Mouse (Mus musculus) adrenal gland, postnatal 14 days (tissue): Measurements from ENCODE around the gene Nop58. TPM values are rescaled to one million over a fixed set of nuclear protein-coding genes. Genes with fewer than 3 reads are reported as not detected.

ENCODE experiments used
- DNase-seq: peaks from one replicate; pipeline ENCODE4 v3.0.0; 2021; ENCODE audit warnings: mixed read lengths
- total RNA-seq: library from RNA; stranded (reverse); gene quantifications from 2 replicates; pipeline ENCODE4 v1.2.3, GENCODE M21; 2021

Nop58 gene
- total RNA-seq, 1 experiment from 2014 or later = 136 TPM

DNA sequence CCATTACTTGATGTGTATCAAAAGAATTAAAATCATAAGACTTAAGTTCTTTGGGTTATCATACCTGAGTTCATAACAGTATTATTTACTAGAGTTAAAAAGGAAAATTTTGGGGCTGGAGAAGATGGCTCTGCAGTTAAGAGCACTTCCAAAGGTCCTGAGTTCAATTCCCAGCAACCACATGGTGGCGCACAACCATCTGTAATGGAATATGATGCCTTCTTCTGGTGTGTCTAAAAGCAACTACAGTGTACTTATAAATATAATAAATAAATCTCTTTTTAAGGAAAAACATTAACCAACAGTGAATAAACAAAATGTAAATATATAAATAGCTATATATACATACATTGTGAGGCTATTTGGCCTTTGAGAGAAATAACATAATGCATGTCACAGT, 17.0 kb downstream of the Nop58 start:
- DNase-seq = peak; percentile 15

DNA sequence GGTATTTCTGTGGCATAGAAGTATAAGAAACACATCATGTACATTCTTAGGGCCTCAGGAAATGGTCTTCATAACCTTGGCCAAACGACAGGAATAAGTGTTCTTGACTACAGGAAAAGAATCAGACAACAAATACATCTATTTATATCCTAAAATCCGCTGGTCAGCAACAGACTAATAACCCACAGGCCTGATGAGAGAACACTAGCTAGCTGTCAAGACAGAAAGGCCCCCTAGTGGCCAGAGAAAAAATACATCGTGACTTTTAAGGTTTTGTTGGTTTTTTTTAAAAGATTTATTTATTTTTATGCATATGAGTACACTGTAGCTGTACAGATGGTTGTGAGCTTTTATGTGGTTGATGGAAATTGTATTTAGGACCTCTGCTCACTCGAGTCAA, 35.1 kb downstream of the Nop58 start:
- no peak for DNase-seq

DNA sequence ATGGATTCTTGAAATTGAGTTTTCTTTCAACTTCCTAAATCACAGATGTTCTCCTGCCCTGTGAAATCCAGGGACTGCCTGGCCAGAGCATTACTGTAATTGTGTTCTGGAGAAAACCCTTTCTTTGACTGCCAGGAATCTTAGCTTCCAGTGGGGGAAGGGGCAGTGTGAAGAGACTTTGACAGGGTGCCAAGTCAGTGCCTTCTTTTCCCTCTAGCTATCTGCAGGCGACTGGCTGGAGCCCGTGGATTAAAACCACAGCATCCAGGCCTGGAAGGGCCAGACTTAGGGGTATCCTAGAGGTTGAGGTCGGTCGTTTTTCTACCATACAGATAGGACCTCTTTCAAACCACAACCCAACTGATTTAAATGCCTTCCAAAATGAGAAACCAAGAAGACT, 40.9 kb downstream of the Nop58 start:
- DNase-seq = peak; percentile 49

DNA sequence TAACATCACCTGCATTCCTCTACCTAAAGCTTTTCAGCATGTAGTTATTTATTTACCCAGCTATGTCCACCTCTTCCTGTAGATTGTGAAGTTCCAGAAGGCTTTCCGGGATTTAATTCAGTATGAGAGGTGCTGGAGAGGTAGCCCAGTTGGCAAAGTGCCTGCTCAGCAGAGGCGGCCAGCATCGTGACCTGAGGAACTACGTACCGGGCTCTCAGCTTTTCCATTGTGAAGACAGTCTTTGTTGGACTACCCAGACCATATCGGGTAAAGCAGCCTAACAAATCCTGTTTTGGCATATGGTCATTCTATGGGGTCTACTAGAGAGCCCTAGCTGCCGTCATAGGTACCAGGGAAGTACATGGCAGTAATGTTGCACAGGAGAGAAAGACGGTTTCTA, 45.3 kb downstream of the Nop58 start:
- DNase-seq = no peak

DNA sequence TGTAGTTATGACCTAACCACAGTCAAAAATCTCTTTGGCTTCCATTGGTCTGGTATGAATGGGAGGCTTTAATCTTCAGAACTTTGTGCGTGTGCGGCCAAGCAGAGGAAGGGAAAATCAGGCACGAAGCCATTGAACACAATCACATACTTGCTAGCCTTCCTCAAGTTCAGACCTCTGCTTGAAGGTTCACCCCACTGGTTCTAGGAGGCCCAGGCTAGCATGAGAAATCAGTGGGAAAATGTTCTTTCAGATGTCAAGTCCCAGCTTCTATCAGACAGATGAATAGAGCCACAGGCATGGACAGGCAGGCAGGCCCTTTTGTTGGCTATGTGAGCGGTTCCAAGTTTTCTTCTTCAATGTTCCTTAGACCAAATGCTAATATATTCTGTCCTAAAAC, 46.0 kb downstream of the Nop58 start:
- no peak for DNase-seq

DNA sequence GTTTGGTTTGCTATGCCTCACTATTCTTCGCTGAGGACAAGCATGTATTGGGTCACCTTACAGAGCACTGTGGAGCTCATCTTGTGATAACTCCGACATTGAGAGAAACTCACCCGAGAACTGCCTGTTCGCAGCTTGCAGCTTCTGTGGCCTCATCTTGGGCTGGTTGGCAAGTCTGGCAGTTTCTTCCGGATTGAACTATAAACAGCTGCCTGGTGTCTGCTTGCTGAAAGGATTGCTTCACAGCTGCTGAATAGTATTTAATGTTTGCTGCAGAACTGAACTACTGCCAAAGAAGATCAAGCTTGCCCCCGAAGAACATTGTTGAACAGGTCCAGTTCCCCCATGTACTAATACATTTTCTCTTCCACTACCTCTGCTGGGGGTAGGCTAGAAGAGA, 49.3 kb downstream of the Nop58 start:
- DNase-seq = no peak

DNA sequence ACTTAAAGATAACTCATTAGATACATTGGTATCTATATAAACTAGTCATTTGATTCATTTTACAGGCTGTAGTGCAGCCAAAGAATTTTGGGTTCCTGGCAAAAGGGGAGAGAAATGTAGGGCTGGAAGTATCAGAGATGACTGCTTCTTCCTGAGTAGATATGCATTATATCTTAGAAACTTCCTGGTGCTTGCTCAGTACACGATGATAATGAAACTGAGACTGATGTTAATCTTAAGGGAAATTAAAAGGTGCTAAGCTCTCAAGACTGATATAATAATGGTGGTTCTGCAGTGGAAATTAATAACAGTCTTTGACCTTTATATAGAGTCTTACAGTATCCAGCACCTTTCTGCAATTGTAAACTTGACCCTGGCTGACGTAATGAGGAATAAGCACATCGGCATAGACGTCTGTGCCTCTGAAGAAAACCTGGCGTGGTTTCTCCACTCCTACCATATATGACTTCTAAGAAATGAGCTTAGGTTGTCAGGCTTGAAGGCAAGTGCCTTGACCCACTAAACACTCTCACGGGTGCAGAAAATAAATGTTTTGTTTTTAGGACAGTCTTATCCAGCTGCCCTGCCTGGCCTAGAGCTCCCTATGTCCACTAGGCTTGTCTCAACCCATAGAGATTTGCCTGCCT, 54.1 kb downstream of the Nop58 start:
- DNase-seq = no peak

DNA sequence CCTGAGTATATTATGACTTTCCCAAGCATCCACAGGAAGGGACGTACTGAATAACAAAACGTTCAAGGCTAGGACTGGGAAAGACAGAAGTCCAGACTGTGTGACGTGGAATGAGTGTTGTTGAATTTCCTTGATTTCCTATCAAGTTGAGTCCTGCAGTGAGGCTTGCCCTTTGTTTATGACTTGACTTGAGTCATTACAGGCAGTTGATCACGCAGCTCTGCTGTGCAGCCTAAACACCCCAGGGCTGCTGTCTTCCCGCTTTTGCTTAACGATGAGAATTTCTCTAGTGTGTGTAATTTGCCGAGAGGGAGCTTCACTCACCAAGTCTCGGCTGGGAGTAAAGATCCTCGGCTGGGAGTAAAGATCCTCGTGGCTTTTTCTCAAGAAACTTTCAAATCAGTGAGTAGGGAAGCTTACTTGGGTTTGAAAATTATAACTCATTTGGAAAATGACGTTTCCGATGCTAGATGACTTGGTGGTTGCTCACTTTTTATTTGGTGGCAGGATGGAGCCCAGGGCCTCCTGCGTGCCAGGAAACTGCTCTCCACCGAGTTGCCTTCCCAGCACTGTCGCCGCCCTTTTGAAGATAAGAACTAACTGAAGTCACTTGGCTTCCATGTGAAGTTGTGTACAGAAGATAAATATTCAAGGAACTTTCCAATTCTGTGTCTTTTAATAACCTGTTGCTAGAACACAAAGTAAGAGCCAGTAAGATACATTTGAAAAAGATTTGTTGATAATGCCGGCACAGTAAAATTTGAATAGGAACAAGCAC, 55.0 kb downstream of the Nop58 start:
- peak; percentile 24 for DNase-seq

DNA sequence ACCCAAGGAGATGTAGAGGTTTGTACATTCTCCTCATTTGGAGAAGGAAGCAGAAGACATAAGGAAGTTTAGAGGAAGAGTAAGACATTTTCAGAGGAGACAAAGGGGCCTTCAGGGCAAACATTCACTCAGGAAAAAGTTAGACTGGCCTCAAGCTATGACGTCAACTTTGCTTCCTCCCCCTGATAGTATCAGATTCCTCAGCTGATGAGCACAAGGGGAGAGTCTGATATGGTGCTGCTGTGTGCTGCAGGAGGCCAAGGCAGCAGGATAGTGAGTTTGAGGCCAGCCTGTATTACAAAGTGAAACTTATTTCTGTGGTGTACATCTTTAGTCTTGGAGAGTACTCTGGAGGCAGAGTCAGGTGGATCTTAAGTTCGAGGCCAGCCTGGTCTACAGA, 64.3 kb downstream of the Nop58 start:
- DNase-seq = no peak

DNA sequence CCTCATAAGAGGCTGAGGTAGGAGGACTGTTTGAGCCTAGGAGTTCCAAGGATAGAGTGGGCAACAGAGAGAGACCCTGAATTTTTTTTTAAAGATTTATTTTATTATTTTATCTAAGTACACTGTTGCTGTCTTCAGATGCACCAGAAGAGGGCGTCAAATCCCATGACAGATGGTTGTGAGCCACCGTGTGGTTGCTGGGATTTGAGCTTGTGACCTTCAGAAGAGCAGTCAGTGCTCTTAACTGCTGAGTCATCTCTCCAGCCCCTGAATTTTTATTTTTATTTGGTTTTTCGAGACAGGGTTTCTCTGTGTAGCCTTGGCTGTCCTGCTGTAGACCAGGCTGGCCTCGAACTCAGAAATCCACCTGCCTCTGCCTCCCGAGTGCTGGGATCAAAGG, 65.0 kb downstream of the Nop58 start:
- DNase-seq = peak; percentile 25

DNA sequence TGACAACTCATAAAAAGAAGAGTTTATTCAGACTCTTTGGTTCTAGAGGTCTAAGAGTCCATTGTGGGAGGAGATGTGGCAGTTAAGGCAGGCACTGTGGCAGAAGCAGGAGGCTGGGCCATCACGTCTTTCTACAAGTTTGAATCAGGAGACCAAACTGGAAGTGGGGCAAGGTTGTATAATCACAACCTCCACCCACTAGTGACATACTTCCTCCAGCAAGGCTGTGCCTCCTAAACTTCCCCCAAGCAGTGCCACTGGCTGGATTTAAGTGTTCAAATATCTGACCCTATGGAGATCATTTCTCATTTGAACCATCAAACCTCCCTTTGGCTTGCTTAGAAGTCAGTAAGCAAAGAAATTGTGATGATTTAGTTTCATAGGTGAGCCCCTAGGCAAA, 70.5 kb downstream of the Nop58 start:
- DNase-seq = no peak

DNA sequence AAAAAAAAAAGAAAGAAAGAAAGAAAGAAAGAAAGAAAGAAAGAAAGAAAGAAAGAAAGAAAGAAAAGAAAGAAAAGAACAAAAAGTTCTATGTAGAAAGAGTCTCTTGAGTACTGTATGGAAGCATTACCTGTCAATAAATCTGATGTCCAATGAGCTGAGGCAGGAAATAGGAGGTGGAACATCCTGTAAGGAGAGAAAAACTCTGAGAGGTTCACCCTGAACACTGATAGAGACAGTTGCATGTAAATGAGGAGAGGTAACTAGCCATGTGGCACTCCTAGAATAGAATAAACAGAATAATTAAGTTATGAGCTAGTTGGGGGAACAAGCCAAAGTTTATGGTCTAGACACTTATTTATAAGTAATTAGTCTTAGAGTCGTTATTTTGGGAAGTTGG, 73.6 kb downstream of the Nop58 start:
- no peak for DNase-seq

DNA sequence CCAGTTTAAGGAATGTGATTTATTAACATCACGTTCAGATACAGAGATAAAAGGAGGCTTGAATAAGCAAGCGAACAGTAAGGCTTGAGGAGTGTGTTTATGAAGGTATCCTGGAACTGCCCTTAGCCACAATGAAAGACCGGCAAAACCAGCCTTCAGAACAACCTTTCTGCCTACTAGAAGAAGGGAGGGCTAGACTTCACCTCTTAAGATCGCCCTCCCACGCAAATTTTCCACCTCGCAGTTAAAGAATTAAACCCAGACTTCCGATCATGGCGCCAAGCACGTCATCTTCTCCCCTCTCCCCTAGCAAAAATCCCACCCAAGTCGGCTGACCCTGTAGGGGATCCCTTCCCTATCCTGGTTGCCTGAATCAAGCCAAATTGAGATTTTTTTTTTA, 77.4 kb downstream of the Nop58 start:
- peak; percentile 37 for DNase-seq

DNA sequence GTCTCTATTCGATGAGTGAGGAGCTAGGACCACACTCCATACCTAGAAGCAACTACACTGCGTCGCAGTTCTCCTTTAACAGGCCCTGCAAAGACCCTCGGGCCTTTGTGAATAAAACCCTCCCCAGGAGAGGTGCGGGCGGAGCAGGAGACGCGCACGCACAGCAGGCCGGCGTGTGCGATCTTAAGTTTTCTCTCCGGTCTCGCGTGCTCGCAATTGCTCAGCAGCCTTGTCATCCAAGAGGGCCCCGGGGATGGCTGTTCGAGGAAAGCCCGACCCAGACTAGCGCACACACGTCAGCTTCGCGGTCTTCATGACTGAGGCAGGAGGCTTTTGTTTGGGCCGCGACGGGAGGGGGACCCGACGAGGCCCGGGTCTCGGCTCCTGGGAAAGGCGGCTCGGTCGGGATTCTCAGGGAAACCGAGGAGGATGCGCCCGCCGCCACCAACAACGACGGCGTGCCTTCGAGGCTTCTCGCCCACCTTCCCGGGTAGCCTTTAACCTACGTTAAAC, 77.9 kb downstream of the Nop58 start:
- peak; percentile 75 for DNase-seq

DNA sequence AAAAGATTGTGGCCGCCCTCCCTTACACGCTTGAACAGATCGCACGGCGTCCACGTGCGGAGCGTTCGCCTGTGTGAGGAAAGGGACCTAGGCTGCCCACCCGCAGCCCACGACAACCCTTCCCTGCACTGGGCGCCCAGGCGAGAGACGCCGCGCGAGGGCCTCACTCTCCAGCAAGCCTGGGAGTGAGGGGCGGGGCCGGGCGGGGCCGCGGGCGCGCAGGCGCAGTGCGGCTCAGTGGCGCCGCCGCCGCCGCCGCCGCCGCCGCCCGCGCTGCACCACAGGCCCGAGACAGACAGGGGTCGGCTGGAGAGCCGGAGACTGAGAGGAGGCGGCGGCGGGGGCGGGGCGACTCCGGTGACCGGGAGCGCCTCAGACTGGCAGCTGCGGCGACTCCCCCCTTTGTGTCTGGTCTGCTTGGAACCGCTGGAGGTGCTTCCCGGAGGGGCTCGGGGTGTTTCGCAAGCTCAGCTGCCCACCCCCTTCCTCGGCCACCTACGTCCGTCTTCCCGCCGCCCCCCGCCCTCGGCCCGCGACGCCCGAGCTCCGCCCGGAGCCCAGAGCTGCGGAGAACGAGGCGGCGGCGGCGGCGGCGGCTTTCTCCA, 78.5 kb downstream of the Nop58 start, which contains the start of gene Bmpr2:
TSS of gene Bmpr2 (plus strand) at position 237 of the 605 bp plus-strand sequence.
- DNase-seq = peak; percentile 95

DNA sequence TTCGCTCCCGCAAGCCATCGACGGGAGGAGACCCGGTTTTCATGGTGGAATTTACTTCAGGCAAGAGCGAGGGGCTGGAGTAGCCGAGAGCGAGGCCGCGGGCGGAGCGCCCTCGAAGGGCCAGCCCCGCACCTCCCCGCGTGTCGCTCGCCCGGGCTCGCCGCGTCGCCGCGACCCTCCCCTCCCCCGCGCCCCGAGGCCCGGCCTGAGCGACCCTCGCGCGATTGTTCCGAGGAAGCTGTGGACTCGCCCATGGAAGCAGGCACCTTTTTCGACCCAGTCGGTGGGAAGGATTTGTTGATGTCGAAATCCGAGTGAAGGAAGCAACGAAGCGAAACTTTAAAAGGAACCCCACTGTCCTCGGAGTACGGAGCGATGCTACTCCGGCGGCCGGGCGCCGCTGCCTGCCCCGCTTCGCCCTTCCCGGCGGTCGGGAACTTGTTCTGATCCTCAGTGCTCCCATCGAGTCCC, 79.0 kb downstream of the Nop58 start:
- peak; percentile 74 for DNase-seq

DNA sequence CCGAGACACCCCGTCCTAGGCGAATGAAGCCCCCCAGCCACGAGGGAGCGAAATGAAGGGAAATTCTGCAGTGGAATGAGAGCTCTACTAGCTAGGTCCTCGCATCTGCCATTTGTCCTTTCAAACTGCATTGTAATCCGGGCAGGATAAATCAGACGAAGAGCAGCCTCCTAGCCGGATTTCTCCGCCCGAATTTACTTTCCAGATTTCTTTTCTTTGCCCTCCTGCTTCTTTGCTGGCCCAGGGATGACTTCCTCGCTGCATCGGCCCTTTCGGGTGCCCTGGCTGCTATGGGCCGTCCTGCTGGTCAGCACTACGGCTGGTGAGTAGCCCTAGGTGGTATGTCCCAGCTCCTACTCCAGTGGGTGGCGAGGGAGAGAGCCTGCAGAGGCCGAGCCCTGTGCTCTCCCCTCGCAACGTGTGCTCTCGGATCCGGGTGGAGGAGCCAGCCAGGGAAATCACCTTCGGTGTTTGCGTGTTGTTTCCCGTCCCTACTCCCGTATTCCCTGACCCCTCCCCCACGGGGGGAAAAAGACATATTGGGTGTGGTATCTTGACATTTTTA, 79.7 kb downstream of the Nop58 start:
- peak; percentile 71 for DNase-seq

DNA sequence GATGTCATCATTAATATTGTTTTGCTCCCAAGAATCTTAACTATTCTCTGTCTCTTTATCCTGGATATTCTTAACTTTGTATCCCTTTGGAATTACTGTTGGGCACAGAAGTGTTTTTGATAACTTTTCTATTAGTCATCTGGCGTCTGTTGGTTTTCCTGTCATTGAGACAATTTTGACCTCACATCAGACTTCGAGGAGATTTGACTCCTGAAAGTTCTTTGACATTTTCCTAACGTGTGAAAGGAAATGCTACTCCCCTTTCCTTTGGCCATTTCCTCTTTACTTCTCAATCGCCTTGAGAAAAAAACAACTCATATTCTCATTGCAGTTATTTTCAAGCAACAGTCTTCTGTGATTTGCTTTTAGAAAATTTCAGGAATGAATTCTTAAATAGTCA, 80.5 kb downstream of the Nop58 start:
- DNase-seq = no peak

DNA sequence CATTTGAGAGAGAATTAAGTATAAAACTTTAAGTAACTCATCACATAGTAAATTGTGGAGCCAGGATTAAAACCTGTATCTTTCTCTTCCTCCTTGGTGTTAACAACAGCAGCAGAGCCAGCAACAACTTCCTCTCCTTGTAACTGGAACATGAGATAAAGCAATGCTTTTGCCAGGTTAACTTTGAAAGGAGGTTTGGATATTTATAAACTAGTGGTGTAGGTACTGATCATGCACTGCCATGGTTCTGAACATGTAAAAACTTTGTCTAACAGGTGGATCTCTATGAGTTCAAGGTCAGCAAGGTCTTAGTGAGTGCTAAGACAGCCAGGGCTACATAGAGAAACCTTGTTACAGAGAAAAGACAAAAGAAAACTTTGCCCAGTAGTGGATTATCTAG, 81.9 kb downstream of the Nop58 start:
- DNase-seq = no peak
